Mouse (Mus musculus) liver, embryonic 14.5 days (tissue): ENCODE measurements around the gene Mb.

Experiments used
- CTCF ChIP-seq: IDR thresholded peaks from 2 replicates; pipeline ENCODE4 v1.5.1; 2016; ENCODE audit warnings: antibody characterized with exemption, low read depth, control low read depth
- EP300 ChIP-seq: IDR thresholded peaks from 2 replicates; pipeline ENCODE4 v1.6.1; 2016; ENCODE audit warnings: antibody characterized with exemption, low read depth

GRCm38 (mm10) chr15:77066233-77066632, 15.8 kb upstream of the Mb start:
- TF ChIP-seq CTCF (no peak), EP300 (no peak)
